Mouse (Mus musculus) ovary, postnatal 36 days (tissue): ENCODE results near the gene Ffar3.
A peak's percentile ranks its signal among the peaks of the same experiment; 100 is the strongest.
"Not testable (repeated sequence)": the region's sequence is repeated elsewhere in the genome, so short reads cannot be mapped to it uniquely, and the experiment has no call there.

ENCODE experiments used
- DNase-seq: peaks from one replicate; pipeline ENCODE4 v3.0.0; 2022; ENCODE audit warnings: low spot score, mixed read lengths

Gene Ffar3

GRCm38 (mm10) chr7:30844676-30845297 lies 11.2 kb downstream of the Ffar3 start:
- no peak for DNase-seq

- no peak for DNase-seq
Observed at GRCm38 (mm10) chr7:30842092-30842491, 13.9 kb downstream of the Ffar3 start.

- DNase-seq, result no peak
Observed at GRCm38 (mm10) chr7:30841379-30841778, 14.6 kb downstream of the Ffar3 start.

GRCm38 (mm10) chr7:30840306-30840705 lies 15.7 kb downstream of the Ffar3 start:
- no peak for DNase-seq

GRCm38 (mm10) chr7:30837277-30837676 lies 18.7 kb downstream of the Ffar3 start:
- DNase-seq, result no peak

- not testable (repeated sequence) for DNase-seq
Observed at GRCm38 (mm10) chr7:30832684-30833083, 23.3 kb downstream of the Ffar3 start.

GRCm38 (mm10) chr7:30832261-30832660 lies 23.7 kb downstream of the Ffar3 start:
- DNase-seq, result no peak

GRCm38 (mm10) chr7:30829428-30829827 lies 26.6 kb downstream of the Ffar3 start:
- no peak for DNase-seq

GRCm38 (mm10) chr7:30828871-30829270 lies 27.1 kb downstream of the Ffar3 start:
- DNase-seq, result not testable (repeated sequence)

- DNase-seq, result no peak
Observed at GRCm38 (mm10) chr7:30826660-30827059, 29.3 kb downstream of the Ffar3 start.

GRCm38 (mm10) chr7:30824306-30824705 lies 31.7 kb downstream of the Ffar3 start:
- DNase-seq, result no peak

- no peak for DNase-seq
Observed at GRCm38 (mm10) chr7:30823675-30824074, 32.3 kb downstream of the Ffar3 start, which contains the start of gene Ffar2. Ffar2 (minus strand) TSS chr7:30823775.

GRCm38 (mm10) chr7:30821532-30821931 lies 34.4 kb downstream of the Ffar3 start:
- DNase-seq, result no peak

GRCm38 (mm10) chr7:30820854-30821445 lies 35.0 kb downstream of the Ffar3 start:
- DNase-seq, result no peak

GRCm38 (mm10) chr7:30820131-30820530 lies 35.8 kb downstream of the Ffar3 start:
- no peak for DNase-seq

- no peak for DNase-seq
Observed at GRCm38 (mm10) chr7:30812291-30812807, 43.6 kb downstream of the Ffar3 start.

GRCm38 (mm10) chr7:30811757-30812290 lies 44.2 kb downstream of the Ffar3 start:
- no peak for DNase-seq

GRCm38 (mm10) chr7:30810319-30810718 lies 45.7 kb downstream of the Ffar3 start:
- no peak for DNase-seq

- peak; percentile 36 for DNase-seq
Observed at GRCm38 (mm10) chr7:30805924-30806323, 50.1 kb downstream of the Ffar3 start.
